Mouse (Mus musculus): ENCODE measurements around the gene Spata20.

Spata20 gene

DNA sequence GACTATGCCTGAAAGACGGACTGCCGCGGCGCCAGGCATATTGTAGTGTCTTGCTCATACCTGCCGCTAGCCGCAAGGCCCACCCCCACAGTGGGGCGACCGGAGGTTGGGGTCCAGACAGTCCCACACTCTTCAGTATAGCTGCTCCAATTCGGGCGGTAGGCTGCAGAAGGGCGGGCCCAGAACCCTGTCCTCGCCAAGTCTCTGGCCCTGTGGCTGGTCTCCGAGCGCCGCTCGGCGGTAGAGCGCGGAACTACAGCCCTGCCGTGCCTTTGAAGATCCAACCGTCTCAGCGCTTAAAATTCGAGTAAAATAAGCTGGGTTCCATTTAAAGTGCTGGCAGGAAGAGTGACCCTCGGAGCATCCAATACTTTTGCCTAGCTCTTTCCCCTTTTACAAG is at the start of gene Spata20:
Spata20 (minus strand) TSS at position 179 of the 400 bp plus-strand sequence.
- DNase-seq: peak; percentile 97

DNA sequence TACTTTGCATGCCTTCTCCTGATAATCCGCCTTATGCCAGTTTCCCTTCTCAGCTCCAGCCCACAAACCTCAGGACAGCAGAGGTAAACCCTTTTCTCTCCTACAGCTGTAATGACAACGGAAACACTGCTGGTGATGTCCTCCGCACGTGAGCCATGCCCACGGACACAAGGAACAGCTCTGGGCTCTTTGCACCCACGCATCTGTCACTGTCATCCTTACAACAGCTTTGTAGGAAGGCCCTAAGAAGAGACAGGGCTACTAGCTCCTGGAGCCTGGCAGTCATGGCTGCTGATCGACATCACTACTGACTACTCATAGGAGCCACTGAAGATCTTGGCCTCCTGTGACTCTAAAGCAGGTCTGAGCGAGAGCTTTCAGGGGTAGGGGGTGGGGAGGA is 47.2 kb upstream of the Spata20 start:
- DNase-seq: no peak

DNA sequence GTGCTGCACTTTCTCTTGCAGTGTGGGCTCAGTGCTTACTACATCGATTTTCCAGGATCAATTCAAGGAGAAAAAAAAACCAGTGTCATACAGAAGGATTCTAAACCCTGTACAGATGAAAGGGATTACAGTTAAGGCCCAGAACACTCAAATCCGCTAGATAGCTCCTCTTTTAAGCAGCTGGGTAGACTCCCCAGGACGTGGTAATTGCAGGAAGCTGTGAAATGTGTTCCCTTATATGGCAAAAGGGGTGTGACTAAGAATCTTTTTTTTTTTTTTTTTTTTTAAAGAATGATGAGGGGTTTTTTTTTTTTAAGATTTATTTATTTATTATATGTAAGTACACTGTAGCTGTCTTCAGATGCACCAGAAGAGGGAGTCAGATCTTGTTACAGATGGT is 42.9 kb upstream of the Spata20 start:
- DNase-seq: no peak

DNA sequence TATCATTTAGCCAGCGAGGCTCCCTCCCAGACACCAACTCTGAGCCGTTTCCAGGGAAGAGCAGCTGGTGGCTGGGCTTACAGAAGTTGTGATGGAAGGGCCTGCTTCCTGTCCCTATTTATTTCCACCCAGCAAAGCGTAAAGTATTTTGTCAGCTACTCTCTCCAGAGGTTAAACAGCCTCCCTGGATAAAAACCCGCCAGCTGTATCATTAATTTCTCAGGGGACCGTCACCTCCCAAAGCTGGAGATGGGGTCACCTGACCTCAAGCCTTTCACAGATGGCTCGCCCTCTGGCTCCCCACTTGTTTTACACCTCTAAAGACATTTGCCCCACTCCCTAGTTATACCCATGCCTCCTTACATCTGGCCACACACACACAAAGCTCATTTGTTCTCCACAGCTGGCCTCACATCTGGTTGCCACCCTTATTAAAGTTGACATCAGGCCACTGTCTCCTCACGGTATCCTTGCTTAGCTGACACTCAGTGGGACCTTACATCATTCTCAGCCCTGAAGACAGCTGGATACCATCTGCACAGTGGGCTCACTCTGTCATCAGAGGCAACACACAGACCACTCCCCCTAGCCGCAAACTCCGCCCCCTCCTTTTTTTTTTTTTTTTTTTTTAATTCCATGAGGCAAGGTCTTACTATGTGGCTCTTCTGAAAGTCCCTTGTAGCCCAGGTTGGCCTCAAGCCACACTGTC is 40.3 kb upstream of the Spata20 start:
- DNase-seq: no peak

DNA sequence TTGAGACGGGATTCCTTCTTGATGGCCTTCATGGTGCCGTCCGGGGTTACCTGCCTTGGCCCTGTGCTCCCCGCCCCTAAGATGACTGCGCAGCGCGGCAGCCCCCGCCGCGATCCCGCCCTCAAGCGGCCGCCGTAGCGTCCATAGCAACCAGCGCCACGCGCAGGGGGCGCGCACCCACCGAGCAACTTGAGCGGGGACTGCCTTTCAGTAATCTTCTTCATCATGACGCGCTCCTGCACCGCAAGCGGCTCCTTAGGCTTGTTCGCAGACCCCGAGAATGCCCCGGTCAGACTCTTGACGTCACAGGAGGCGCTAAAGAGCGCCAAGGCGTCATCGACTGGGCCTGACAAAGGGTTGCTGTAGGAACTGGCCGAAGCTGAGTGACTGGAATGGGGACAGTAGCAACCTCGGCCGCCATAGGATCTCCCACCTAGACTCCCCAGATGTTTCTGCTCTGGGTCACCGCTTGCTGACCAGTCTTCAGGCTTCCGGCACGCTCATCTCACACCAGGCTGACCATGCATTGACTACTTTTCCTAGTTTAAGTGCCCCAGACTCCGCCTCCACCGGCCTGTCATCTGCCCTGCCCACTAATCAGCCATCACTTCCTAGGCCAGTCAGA is 35.4 kb upstream of the Spata20 start, which contains the start of gene Mycbpap:
Mycbpap (minus strand) TSS at position 524 of the 625 bp plus-strand sequence.
- DNase-seq: peak; percentile 77 to 83

DNA sequence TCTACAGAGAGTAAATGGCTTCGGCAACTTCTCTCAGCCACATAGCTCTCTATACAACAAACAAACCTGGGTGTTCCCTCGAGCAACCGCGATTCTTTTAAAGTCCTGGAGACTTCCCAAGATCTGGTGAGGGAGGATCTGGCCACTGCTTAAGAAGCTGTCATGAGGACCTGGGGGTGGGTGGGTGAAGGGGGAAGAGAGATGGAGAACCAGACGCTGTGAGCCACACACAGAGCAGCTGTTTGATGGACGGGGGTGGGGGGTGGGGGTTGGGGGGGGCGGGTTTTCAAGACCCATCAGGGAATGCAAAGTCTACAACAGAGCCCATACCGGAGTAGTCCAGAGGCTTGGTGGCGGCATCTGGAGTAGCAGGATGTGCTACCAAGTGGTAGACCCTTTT is 27.5 kb upstream of the Spata20 start:
- no peak for DNase-seq

DNA sequence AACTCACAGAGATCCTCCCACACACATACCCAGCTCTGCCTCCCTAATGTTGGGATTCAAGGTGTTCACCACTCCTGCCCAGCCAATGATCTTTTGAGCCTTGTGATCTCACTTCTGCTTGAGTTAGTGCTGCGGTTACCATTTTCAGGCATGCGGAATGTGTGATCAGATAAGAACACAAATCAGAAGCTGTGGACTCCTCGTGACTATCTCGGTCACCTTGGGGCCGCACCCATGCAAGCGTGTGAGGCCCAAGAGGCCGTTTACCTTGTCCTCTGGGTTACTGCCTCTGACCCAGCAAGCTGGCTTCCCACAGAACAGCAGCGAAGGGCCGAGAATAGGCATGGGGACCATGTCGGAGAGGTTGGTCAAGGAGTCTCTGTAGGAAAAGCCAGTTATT is 23.0 kb upstream of the Spata20 start:
- DNase-seq: no peak

DNA sequence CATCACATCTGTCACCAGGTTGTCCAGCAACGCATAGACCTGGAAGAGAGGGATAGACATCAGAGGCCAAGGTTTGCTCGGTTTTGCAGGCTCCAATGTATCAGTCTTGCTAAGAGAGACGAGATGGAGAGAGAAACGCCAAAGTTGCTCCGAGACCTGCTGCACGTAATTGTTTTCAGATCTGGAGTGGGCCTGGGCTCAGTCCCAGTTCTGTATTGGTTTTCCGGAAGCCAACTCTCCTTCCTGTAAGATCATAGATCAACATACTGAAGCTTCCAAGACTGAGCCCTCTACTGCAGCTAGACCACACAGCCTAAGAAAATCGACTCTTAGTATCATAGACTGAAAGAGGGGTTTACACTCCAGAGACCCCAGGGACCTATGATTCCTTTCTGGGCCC is 15.5 kb upstream of the Spata20 start:
- no peak for DNase-seq

DNA sequence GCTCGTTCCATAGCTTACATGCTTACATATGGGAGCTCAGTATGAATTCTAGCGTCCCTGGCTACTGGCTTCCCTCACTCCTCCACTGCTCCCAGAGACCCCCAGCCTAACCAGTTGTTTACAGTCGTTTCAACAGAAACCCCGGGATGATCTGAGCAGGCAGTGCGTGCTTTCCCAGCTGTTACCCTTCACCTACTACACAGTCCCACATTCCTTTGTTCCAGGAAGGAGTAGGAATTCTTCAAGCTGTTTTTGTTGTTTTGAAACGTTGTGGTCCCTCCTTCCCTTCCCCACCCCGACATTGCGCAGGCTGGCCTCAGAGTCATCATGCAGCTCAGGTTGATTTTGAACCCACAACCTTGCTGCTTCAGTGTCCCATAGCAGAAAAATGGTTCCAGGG is 14.4 kb upstream of the Spata20 start:
- no peak for DNase-seq

DNA sequence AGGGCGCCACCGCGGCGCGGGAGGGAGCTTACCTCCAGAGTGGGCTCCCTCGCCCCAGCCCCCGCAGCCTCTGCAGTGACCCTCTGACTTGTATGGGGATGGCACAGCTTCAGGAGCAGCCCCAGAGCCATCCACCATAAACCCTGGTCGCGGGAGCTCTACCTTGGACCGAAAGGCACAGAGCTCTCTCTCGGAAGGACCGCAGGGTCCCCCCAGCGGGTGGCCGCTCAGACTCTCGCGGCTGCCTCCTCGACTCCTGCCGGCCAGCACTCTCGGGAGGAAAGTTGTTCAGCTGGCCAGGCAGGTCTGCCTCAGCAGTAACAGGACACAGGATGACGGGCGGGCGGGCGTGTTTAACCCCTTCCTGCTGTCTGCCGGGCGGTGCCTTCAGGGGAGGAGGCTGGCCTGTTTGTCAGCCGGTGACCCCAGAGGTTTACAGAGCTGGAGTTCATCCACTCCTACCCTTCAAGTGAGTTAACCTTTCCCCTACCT is 13.7 kb upstream of the Spata20 start, which contains the start of gene Epn3:
Epn3 (minus strand) TSS at position 314 of the 492 bp plus-strand sequence.
- peak; percentile 79 for DNase-seq

DNA sequence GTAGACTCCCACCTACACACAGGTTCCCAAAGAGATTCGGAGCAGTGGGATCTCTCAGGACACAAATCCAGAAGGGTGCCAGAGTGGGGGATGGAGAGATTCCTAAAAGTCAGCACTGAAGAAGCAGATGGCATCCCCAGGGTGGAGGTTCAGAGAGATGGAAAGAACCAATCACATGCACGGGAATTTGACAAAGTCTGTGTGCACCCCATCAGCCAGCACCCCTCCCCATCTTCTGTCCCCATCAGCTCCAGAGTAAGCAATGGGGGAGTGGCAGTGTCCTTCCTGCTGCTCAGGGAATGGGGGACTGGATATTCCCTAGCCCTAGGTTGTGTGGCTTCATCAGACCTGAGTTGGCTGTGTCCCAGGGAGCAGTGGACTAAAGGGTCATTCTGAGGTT is 13.1 kb upstream of the Spata20 start:
- DNase-seq: peak; percentile 86 to 89

DNA sequence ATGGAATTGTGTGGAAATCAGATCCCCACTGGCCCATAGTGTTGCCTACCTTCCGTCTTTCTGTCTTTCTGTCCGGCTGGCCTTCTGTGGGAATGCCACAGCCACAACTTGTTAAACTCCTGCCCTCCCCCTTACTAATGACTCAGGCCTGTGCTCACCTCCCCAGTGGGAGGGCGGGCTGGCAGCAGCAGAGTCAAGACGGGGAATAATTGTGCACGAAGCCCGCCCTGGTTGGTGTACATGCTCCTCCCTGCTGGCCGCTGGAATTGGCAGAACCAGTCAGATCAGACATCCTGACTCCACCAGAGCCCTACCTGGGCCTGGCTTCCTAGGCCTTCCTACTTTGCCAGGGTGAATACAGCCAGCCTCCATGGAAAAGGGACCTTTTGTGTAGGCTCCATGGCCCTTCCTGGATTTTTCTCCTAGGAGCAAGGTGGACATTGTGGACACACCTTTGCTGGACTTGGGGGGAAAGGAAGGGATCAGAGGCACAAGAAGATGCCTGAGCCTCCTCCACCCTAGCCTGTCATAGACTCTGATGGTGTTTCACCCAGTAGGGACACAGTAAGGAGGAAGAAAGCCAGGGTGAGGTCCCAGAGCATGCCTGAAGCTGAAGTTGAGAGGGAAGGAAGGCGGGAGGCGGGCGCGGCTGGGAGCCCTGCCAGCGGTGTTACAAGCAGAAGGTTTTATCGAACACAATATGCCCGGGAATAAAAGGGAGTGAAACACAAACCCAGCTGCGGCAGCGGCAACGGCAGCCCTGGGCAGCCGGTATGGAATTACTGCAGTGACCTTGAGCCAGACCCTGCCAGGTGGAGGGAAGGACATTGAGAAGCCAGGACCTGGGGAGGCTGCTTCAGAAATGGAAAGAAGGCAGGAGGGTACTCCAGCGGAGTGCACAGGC is 12.4 kb upstream of the Spata20 start:
- DNase-seq: peak; percentile 82 to 87

DNA sequence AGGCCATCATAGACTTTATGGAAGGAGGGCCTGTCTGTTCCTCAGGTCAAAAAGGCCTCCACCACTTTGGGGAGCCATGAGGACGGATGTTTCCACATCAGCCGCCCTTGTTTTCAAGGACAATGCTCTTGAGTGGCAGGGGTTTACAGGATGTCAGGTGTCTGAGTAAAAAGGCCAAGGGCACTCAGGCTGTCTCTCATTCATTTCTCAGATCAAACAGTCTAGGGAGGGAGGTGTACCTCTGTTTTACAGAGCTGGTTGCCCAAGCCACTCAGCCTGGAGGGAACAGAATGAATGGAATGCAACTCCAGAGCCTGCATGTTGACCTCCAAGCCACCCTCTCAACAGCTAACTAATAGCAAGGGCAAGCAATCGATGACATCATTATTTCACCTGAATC is 9.4 kb upstream of the Spata20 start:
- no peak for DNase-seq

DNA sequence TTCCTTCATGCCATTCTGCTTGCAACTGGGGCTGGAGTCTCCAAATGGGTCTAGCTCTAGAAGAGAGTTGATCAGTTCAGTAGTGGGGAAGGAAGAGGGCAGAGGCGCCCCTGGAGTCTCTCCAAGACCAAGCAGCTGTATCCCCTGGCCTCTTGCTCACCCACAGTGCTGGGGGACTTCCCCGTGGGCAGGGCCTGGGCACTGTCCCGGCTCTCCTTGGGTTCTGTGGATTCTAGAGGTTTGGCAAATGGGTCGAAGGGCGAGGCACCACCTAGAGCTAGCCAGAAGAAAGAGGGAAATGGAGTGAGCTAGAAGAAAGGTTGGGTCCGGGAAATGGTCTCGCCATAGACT is 5.7 kb upstream of the Spata20 start:
- DNase-seq: no peak

DNA sequence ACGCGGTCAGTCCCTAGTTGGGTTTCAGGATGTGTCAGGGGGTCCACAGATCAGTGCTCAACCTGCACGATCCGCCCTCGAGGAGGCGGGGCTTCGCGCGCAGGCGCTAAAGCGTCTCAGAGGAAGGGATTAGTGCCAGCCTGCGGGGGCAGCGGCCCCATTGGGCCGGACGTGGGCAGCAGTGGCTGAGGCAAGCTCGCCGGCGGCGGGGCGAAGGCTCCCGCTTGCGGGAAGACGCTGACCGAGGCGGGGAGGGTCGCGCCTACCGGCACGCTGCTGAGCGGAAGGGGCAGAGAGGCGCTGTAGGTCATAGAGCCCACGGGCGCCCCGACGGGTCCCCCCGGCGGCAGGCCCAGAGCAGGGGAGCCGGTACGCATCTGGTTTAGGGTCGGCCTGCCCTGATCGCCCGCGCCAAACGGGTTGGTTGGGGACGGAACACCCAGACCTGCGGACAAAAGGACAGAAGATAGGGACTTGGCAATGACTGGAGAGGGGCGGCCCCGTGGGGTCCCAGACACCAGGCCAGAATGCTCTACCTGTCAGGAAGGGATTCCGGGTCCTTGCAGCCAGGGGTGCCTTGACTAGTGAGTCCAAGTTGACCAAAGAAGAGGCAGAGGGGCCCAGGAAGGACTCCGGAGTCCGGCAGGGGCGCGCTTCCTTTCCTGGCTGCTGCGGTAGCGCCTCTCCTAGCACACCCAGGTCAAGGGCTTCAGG is 5.2 kb upstream of the Spata20 start:
- peak; percentile 53 to 61 for DNase-seq

DNA sequence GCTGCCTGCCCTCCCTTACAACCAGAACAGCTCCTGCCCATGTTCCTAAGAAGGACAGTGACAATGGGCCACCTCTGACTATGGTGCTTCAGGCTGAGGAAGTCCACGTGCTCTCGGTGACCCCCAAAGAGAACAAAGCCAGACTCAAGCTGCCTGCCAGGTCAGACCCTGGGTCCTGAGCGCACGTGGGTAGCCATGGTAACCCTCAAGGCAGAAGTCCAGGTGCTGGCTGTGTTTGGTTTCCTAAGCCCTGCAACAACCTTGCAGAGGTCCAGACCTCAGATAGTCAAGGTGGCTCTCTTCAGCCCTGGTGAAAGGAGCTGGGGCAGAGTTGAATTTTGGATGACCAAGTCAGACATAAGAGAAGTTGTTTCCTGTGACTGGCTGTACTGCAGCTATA is 3.8 kb upstream of the Spata20 start:
- peak; percentile 28 to 36 for DNase-seq

DNA sequence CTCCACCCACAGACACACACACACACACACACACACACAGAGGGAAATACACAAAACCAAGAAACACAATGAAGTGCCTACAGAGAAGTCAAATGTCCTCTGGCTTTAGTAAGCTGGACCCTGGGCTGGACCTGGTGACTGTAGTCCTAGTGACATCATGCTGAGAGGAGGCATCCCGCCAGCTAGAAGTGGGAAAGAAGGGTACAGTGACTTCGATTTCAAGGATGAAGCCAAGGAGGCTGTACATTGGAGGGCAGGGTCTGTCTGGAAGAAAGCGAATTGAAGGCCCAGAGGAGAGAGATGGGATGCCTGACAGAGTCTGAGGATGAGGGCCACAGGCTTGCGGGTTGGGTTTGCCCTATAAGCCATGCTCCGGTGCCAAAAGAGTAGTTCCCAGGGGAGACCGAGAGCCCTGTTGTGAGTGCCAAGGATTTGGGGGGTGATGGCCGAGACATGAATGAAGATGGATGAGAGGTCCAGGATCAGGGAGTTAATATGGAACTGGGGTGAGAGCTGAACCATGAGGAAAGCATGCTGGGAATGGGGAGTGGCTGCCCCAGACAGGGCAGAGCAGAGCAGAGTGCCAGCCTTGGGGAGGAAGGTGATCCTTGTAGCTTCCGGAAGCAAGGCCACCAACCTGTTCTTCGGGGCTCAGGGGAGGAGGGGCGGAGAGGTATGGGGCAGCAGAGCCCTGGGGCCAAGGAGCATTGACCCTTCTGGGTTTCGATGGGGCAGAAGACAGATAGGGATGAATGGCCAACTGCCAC is 3.0 kb upstream of the Spata20 start:
- DNase-seq: peak; percentile 22 to 54

DNA sequence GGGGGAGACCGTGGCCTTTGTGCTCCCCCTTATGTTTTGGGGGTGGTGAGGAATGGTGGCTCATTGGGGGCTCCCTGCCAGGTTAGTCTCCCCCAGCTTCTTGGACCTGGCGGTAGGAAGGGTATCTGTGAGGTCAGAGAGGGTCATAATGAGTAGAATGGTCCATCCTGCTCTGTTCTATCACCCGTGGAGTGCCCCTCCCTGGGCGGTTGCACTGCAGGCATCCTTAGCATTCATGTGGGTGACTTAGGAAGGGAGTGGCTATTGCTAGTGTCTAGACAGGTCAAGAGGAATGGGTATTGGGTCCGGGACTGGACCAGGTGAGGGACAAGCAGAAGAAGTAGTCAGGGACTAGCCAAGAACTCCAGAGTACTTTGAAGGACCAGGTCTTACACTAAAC is 756 bp downstream of the Spata20 start:
- peak in 1 of 2 experiments; percentile 19 for DNase-seq

DNA sequence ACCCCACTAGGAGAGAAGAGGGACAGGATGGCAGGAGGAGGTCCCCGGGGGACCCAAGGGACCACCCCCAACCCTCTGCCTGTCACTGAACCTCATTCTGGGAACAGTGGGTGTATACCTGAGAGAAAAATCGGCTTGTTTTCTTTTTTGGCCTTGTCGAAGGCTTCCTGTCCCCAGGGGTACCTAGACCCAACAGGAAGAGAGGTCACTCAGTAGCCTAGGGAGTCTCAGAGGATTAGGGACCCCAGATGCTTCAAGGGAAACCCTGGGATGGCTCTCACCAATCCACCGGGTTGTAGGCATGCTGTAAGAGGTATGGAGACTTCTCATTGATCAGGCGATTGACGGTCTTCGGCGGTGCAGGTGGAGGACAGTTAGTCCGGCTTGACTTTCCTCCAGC is 1.3 kb downstream of the Spata20 start:
- DNase-seq: no peak

DNA sequence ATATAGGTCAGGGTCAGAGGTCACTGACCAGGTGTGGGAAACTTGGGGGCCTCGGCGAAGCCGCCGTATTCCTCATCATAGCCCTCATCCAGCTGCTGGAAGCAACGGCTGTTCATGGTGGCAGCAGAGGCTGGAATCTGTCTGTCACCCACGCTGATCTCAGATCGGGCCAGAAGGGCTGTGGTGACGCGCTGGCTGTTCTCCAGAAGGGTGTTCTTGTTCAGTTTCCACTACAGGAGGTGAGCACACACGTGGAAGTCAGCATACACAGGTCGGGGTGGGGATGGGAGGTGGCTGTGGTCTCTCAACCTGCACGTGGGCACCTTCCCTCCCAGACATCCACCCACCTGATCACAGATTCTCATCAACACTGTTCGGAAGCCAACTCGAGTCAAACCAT is 2.1 kb downstream of the Spata20 start:
- DNase-seq: peak in 1 of 2 experiments; percentile 59

DNA sequence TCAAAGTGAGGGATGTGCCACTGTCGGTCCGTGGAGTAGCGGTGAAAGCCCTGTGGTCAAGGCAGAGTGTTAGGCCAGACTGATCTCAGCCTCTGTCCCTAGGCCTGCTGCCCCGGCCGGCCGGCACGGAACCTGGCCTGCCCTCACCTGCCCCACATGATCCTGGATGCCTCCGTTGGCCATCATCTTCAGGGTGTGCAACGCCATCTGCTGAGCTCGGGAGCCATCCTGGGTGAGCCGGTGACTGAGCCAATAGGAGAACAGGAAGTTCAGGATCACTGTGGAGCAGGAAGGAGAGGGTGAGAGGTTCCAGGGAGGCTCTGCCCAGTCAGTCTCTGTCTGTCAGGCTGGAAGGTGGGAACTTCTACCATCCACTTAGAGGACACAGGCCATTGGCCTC is 2.5 kb downstream of the Spata20 start:
- DNase-seq: peak; percentile 84 to 85

DNA sequence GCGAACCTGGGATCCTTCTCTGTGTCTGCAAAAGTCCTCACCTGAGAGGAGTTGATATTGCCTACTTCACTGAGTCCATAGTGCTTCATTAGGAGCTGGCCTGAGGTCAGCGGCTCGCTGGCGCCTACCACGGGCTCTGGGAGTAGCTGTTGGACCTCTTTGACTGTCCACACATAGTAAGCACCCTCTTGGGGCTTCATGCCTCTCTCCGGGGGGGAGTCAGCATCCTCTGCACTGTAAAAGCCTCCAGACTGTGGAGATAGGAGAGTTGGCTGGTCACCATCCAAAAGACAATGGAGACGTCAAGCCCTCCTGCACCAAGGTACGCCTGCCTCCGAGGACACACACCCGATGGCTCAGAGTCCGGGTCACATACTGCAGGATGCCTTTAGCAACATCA is 3.2 kb downstream of the Spata20 start:
- peak in 1 of 2 experiments; percentile 44 for DNase-seq
